Mouse (Mus musculus): ENCODE results near the gene Pik3c2b.
A peak's percentile ranks its signal among the peaks of the same experiment; 100 is the strongest.

Pik3c2b gene

GRCm38 (mm10) chr1:133134881-133135280 is 89.4 kb downstream of the Pik3c2b start:
- DNase-seq (ENCODE audit: low spot score): no peak

- no peak for DNase-seq (ENCODE audit: low spot score)
Observed at GRCm38 (mm10) chr1:133135808-133136207, 90.3 kb downstream of the Pik3c2b start.

- DNase-seq (ENCODE audit: low spot score): no peak
Observed at GRCm38 (mm10) chr1:133138401-133138800, 92.9 kb downstream of the Pik3c2b start.

GRCm38 (mm10) chr1:133146014-133147009 is 100.8 kb downstream of the Pik3c2b start:
- peak; percentile 64 for DNase-seq (ENCODE audit: low spot score)

GRCm38 (mm10) chr1:133147324-133147723 is 101.9 kb downstream of the Pik3c2b start:
- no peak for DNase-seq (ENCODE audit: low spot score)

- no peak for DNase-seq (ENCODE audit: low spot score)
Observed at GRCm38 (mm10) chr1:133148122-133148521, 102.7 kb downstream of the Pik3c2b start.

GRCm38 (mm10) chr1:133150556-133150955 is 105.1 kb downstream of the Pik3c2b start:
- DNase-seq (ENCODE audit: low spot score): no peak

GRCm38 (mm10) chr1:133152213-133152612 is 106.7 kb downstream of the Pik3c2b start:
- no peak for DNase-seq (ENCODE audit: low spot score)

- DNase-seq (ENCODE audit: low spot score): no peak
Observed at GRCm38 (mm10) chr1:133155270-133155669, 109.8 kb downstream of the Pik3c2b start.
